ENCODE assay signal across 11 mouse cellular contexts in genomic region chr5:134409606-134410306, GRCm38 (mm10). TPM values are rescaled to one million over a fixed set of nuclear protein-coding genes. Genes with fewer than 3 reads are reported as not detected.
DNase-seq lines count a peak whose midpoint lies in the region; ATAC-seq and TF ChIP-seq lines count a peak whose summit lies in the region.
"Had no signal": no experiment of that assay in that cellular context is flagged by ENCODE, and none has a peak within 500 bp of the region (broad histone marks: within the 10 kb centered on the region; RNA-seq: fewer than 3 reads in every experiment).

No protein-coding gene starts in this region.

- no peak for TF ChIP-seq CTCF in E14TG2a.4 (conservative IDR thresholded peaks at IDR 0.05; ENCODE audit: low read length)

- no peaks in the 10 kb centered on the region for H3K4me1 ChIP-seq in hindbrain, embryonic 13.5 days (replicated peaks)
- no peaks in the 10 kb centered on the region for H3K4me1 ChIP-seq in hindbrain, embryonic 11.5 days (replicated peaks; ENCODE audit: control insufficient read depth, insufficient read depth, low read length)
- H3K4me1 ChIP-seq in E14TG2a.4 (replicated peaks; ENCODE audit: low read depth, low read length) = peaks cover 48% of the 10 kb centered on the region
- H3K4me1 ChIP-seq in embryonic facial prominence, embryonic 14.5 days (ENCODE audit: control insufficient read depth, insufficient read depth, low read length) = no peaks in the 10 kb centered on the region
- peaks cover 20% of the 10 kb centered on the region for H3K4me1 ChIP-seq in liver, embryonic 13.5 days (replicated peaks)

- H3K9ac ChIP-seq in hindbrain, embryonic 13.5 days = no peak overlapping the region
- H3K9ac ChIP-seq in hindbrain, embryonic 11.5 days (ENCODE audit: low read depth, low read length) = no peak overlapping the region
- no peak overlapping the region for H3K9ac ChIP-seq in embryonic facial prominence, embryonic 14.5 days (ENCODE audit: low read depth, low read length)
- no peak overlapping the region for H3K9ac ChIP-seq in liver, embryonic 13.5 days

- no peaks in the 10 kb centered on the region for H3K27me3 ChIP-seq in hindbrain, embryonic 13.5 days
- H3K27me3 ChIP-seq in hindbrain, embryonic 11.5 days (ENCODE audit: control insufficient read depth, insufficient read depth, low read length) = no peaks in the 10 kb centered on the region
- no peaks in the 10 kb centered on the region for H3K27me3 ChIP-seq in E14TG2a.4 (ENCODE audit: insufficient read depth, low read length)
- H3K27me3 ChIP-seq in embryonic facial prominence, embryonic 14.5 days (replicated peaks; ENCODE audit: control insufficient read depth, insufficient read depth, low read length) = no peaks in the 10 kb centered on the region
- no peaks in the 10 kb centered on the region for H3K27me3 ChIP-seq in liver, embryonic 13.5 days

- no peaks in the 10 kb centered on the region for H3K9me3 ChIP-seq in hindbrain, embryonic 13.5 days
- H3K9me3 ChIP-seq in hindbrain, embryonic 11.5 days (ENCODE audit: control insufficient read depth, low read length) = no peaks in the 10 kb centered on the region
- no peaks in the 10 kb centered on the region for H3K9me3 ChIP-seq in E14TG2a.4 (ENCODE audit: low read length)
- no peaks in the 10 kb centered on the region; the same call in 1 of the 2 replicates for H3K9me3 ChIP-seq in embryonic facial prominence, embryonic 14.5 days (ENCODE audit: control insufficient read depth, low read length)
- no peaks in the 10 kb centered on the region for H3K9me3 ChIP-seq in liver, embryonic 13.5 days (replicated peaks)

- H3K36me3 ChIP-seq in hindbrain, embryonic 13.5 days = peaks cover 93% of the 10 kb centered on the region
- peaks cover 28% of the 10 kb centered on the region for H3K36me3 ChIP-seq in hindbrain, embryonic 11.5 days (ENCODE audit: control insufficient read depth, insufficient read depth, low read length)
- H3K36me3 ChIP-seq in E14TG2a.4 (ENCODE audit: insufficient read depth, low read length) = peaks cover 82% of the 10 kb centered on the region
- peaks cover 95% of the 10 kb centered on the region for H3K36me3 ChIP-seq in embryonic facial prominence, embryonic 14.5 days (ENCODE audit: control insufficient read depth, insufficient read depth, low read length)
- peaks cover 78% of the 10 kb centered on the region for H3K36me3 ChIP-seq in liver, embryonic 13.5 days

- no peak overlapping the region for H3K4me2 ChIP-seq in hindbrain, embryonic 13.5 days
- no peak overlapping the region for H3K4me2 ChIP-seq in hindbrain, embryonic 11.5 days (replicated peaks; ENCODE audit: low read depth, low read length)
- no peak overlapping the region for H3K4me2 ChIP-seq in embryonic facial prominence, embryonic 14.5 days (ENCODE audit: low read depth, low read length)
- no peak overlapping the region for H3K4me2 ChIP-seq in liver, embryonic 13.5 days

- no peak overlapping the region for H3K4me3 ChIP-seq in hindbrain, embryonic 13.5 days
- no peak overlapping the region for H3K4me3 ChIP-seq in hindbrain, embryonic 11.5 days (ENCODE audit: low read depth, low read length)
- H3K4me3 ChIP-seq in E14TG2a.4 (replicated peaks; ENCODE audit: low read length) = peak overlapping the region; percentile 63
- no peak overlapping the region for H3K4me3 ChIP-seq in embryonic facial prominence, embryonic 14.5 days (ENCODE audit: low read depth, low read length)
- H3K4me3 ChIP-seq in liver, embryonic 13.5 days (replicated peaks) = no peak overlapping the region

- 0 out of 2 replicates have a peak, but pooled peaks have one; percentile 17 for ATAC-seq in hindbrain, embryonic 13.5 days (ENCODE audit: low FRiP score)
- ATAC-seq in hindbrain, embryonic 11.5 days (ENCODE audit: low FRiP score) = no peak
- ATAC-seq in embryonic facial prominence, embryonic 14.5 days (ENCODE audit: low read depth) = peak; percentile 46; the same call in 1 of the 2 replicates
- peak; percentile 89 for ATAC-seq in liver, embryonic 13.5 days (ENCODE audit: low read depth)
- ATAC-seq: CD4-positive, CD25-positive, alpha-beta regulatory T cell, adult 4 months had no signal

- over 99% methylated on average over 6 of the region's 6 CpGs for WGBS in hindbrain, embryonic 13.5 days
- WGBS in hindbrain, embryonic 11.5 days = 95% methylated on average over 6 of the region's 6 CpGs
- WGBS in embryonic facial prominence, embryonic 14.5 days = 95% methylated on average over 6 of the region's 6 CpGs
- WGBS in liver, embryonic 13.5 days (ENCODE audit: insufficient replicate concordance) = 65% methylated on average over 6 of the region's 6 CpGs

- DNase-seq in hindbrain, embryonic 11.5 days (ENCODE audit: low spot score) = no peak
- DNase-seq in embryonic facial prominence, embryonic 14.5 days (ENCODE audit: low spot score) = no peak
- peak; percentile 28 for DNase-seq in liver, embryonic 13.5 days
- DNase-seq in cerebellum, adult 11-12 months = no peak
- no peak for DNase-seq in kidney, postnatal 4 days
- DNase-seq: cerebellum, postnatal 25 days; gastrocnemius, postnatal 25 days; lung, postnatal 36 days had no signal

- no peak overlapping the region for H3K27ac ChIP-seq in hindbrain, embryonic 13.5 days
- H3K27ac ChIP-seq in hindbrain, embryonic 11.5 days (ENCODE audit: low read depth, low read length) = no peak overlapping the region
- no peak overlapping the region for H3K27ac ChIP-seq in embryonic facial prominence, embryonic 14.5 days (replicated peaks; ENCODE audit: low read depth, low read length)
- no peak overlapping the region for H3K27ac ChIP-seq in liver, embryonic 13.5 days

RNA-seq across cellular contexts. Expression of gene Gtf2ird1, which starts 46.8 kb away (rescaled TPM):
- polyA plus RNA-seq in hindbrain, embryonic 13.5 days (2015; fragmentation: Nextera tagmentation; extraction: Ambion mirVana) = 74.5 and 76.0 TPM in 2 replicates
- 65.3 and 69.3 TPM in 2 replicates for polyA plus RNA-seq in hindbrain, embryonic 11.5 days (2014; fragmentation: Nextera tagmentation; extraction: Ambion mirVana)
- polyA plus RNA-seq in embryonic facial prominence, embryonic 14.5 days (2014; fragmentation: Nextera tagmentation; extraction: Ambion mirVana) = 80.3 and 91.2 TPM in 2 replicates
- polyA plus RNA-seq in liver, embryonic 13.5 days (2015; fragmentation: Nextera tagmentation; extraction: Ambion mirVana) = 12.9 and 13.6 TPM in 2 replicates
